Comparison of ENCODE assay signal across 10 mouse cellular contexts in genomic region chr7:4996934-4997333, GRCm38 (mm10). TPM values are rescaled to one million over a fixed set of nuclear protein-coding genes. Genes with fewer than 3 reads are reported as not detected.
DNase-seq lines count a peak whose midpoint lies in the region; ATAC-seq and TF ChIP-seq lines count a peak whose summit lies in the region.
"Had no signal": no experiment of that assay in that cellular context is flagged by ENCODE, and none has a peak within 500 bp of the region (broad histone marks: within the 10 kb centered on the region; RNA-seq: fewer than 3 reads in every experiment).

No protein-coding gene starts in this region.

- peaks cover 23% of the 10 kb centered on the region for H3K36me3 ChIP-seq in kidney, embryonic 15.5 days
- H3K36me3 ChIP-seq in embryonic facial prominence, embryonic 11.5 days (replicated peaks; ENCODE audit: control insufficient read depth, insufficient read depth, low read depth, low read length): peaks cover 4% of the 10 kb centered on the region; the same call in 1 of the 2 replicates
- peaks cover 23% of the 10 kb centered on the region for H3K36me3 ChIP-seq in hindbrain, embryonic 14.5 days (replicated peaks; ENCODE audit: control insufficient read depth, insufficient read depth)
- H3K36me3 ChIP-seq in midbrain, postnatal 0 days (ENCODE audit: insufficient read depth, low read length): peaks cover 12% of the 10 kb centered on the region
- H3K36me3 ChIP-seq: liver, embryonic 15.5 days had no signal

- H3K27me3 ChIP-seq in kidney, embryonic 15.5 days: peaks cover 7% of the 10 kb centered on the region; the same call in 1 of the 2 replicates
- peaks cover 21% of the 10 kb centered on the region for H3K27me3 ChIP-seq in embryonic facial prominence, embryonic 11.5 days (ENCODE audit: control insufficient read depth, insufficient read depth, low read length)
- no peaks in the 10 kb centered on the region for H3K27me3 ChIP-seq in hindbrain, embryonic 14.5 days (ENCODE audit: control insufficient read depth, insufficient read depth, low read length)
- H3K27me3 ChIP-seq in midbrain, postnatal 0 days (ENCODE audit: insufficient read depth, low read length): no peaks in the 10 kb centered on the region

- peak overlapping the region; percentile 78 for H3K4me2 ChIP-seq in kidney, embryonic 15.5 days
- H3K4me2 ChIP-seq in embryonic facial prominence, embryonic 11.5 days (ENCODE audit: low read depth, low read length): peak overlapping the region; percentile 62
- peak overlapping the region; percentile 83 for H3K4me2 ChIP-seq in hindbrain, embryonic 14.5 days (replicated peaks)
- peak overlapping the region; percentile 91 for H3K4me2 ChIP-seq in midbrain, postnatal 0 days (ENCODE audit: low read depth, low read length, poor library complexity, severe bottlenecking)

- peaks cover 3% of the 10 kb centered on the region for H3K9me3 ChIP-seq in kidney, embryonic 15.5 days (replicated peaks)
- H3K9me3 ChIP-seq in embryonic facial prominence, embryonic 11.5 days (replicated peaks; ENCODE audit: control insufficient read depth, low read length): no peaks in the 10 kb centered on the region
- no peaks in the 10 kb centered on the region for H3K9me3 ChIP-seq in hindbrain, embryonic 14.5 days (ENCODE audit: control insufficient read depth, low read length)
- no peaks in the 10 kb centered on the region for H3K9me3 ChIP-seq in midbrain, postnatal 0 days (ENCODE audit: low read length)
- H3K9me3 ChIP-seq: liver, embryonic 15.5 days had no signal

- H3K4me3 ChIP-seq in kidney, embryonic 15.5 days (replicated peaks): peak overlapping the region; percentile 68
- H3K4me3 ChIP-seq in embryonic facial prominence, embryonic 11.5 days (ENCODE audit: low read depth, low read length): peak overlapping the region; percentile 77
- peak overlapping the region; percentile 84 for H3K4me3 ChIP-seq in hindbrain, embryonic 14.5 days (replicated peaks; ENCODE audit: low read length)
- H3K4me3 ChIP-seq in midbrain, postnatal 0 days (ENCODE audit: low read depth, low read length): peak overlapping the region; percentile 84

- H3K27ac ChIP-seq in kidney, embryonic 15.5 days: peak overlapping the region; percentile 71
- no peak overlapping the region for H3K27ac ChIP-seq in embryonic facial prominence, embryonic 11.5 days (replicated peaks; ENCODE audit: low read depth, low read length)
- peak overlapping the region; percentile 80 for H3K27ac ChIP-seq in hindbrain, embryonic 14.5 days
- H3K27ac ChIP-seq in midbrain, postnatal 0 days (ENCODE audit: low read depth, low read length): peak overlapping the region; percentile 88
- H3K27ac ChIP-seq: liver, embryonic 15.5 days had no signal

- WGBS in kidney, embryonic 15.5 days: 70% methylated on average over 8 of the region's 8 CpGs
- whole genome bisulfite sequencing in embryonic facial prominence, embryonic 11.5 days: 69% methylated on average over 8 of the region's 8 CpGs
- 69% methylated on average over 6 of the region's 8 CpGs for WGBS in hindbrain, embryonic 14.5 days
- WGBS in midbrain, postnatal 0 days: 61% methylated on average over 6 of the region's 8 CpGs

- no peak for DNase-seq in kidney, adult 9 months
- DNase-seq in embryonic facial prominence, embryonic 11.5 days (ENCODE audit: low spot score): no peak
- DNase-seq in hindbrain, embryonic 14.5 days (ENCODE audit: low spot score): no peak
- no peak for DNase-seq in midbrain, postnatal 0 days (ENCODE audit: low spot score)
- DNase-seq in layer of hippocampus, adult 9-10 months (ENCODE audit: low spot score): no peak
- no peak for DNase-seq in thymus, adult 18-20 months
- DNase-seq in gastrocnemius, adult 18-20 months (ENCODE audit: low spot score): no peak

- no peak for ATAC-seq in kidney, embryonic 15.5 days (replicated peaks; ENCODE audit: low FRiP score)
- no peak for ATAC-seq in embryonic facial prominence, embryonic 11.5 days (replicated peaks; ENCODE audit: insufficient number of reproducible peaks, low FRiP score, low TSS enrichment, low read depth)
- no peak for ATAC-seq in hindbrain, embryonic 14.5 days (ENCODE audit: low FRiP score)
- no peak for ATAC-seq in midbrain, postnatal 0 days (ENCODE audit: low FRiP score)

- peak overlapping the region; percentile 79; the same call in 1 of the 2 replicates for H3K9ac ChIP-seq in kidney, embryonic 15.5 days
- no peak overlapping the region for H3K9ac ChIP-seq in embryonic facial prominence, embryonic 11.5 days (replicated peaks; ENCODE audit: low read length)
- H3K9ac ChIP-seq in hindbrain, embryonic 14.5 days: peak overlapping the region; percentile 93
- H3K9ac ChIP-seq in midbrain, postnatal 0 days (replicated peaks; ENCODE audit: low read length, poor library complexity, severe bottlenecking): peak overlapping the region; percentile 99
- H3K9ac ChIP-seq: liver, embryonic 15.5 days had no signal

- H3K4me1 ChIP-seq in kidney, embryonic 15.5 days: peaks cover 27% of the 10 kb centered on the region
- no peaks in the 10 kb centered on the region for H3K4me1 ChIP-seq in embryonic facial prominence, embryonic 11.5 days (ENCODE audit: control insufficient read depth, insufficient read depth, low read length)
- peaks cover 31% of the 10 kb centered on the region for H3K4me1 ChIP-seq in hindbrain, embryonic 14.5 days (replicated peaks; ENCODE audit: control insufficient read depth, insufficient read depth, low read length)
- H3K4me1 ChIP-seq in midbrain, postnatal 0 days (ENCODE audit: insufficient read depth, low read length): peaks cover 14% of the 10 kb centered on the region
- H3K4me1 ChIP-seq: liver, embryonic 15.5 days had no signal

- TF ChIP-seq CTCF in midbrain, postnatal 0 days (IDR thresholded peaks at IDR 0.05): no peak

RNA-seq across cellular contexts. Expression of gene Zfp579, which starts 1.0 kb away (rescaled TPM):
- polyA plus RNA-seq in kidney, embryonic 15.5 days (2015; fragmentation: Nextera tagmentation; extraction: Ambion mirVana): 36.7 and 39.9 TPM in 2 replicates
- polyA plus RNA-seq in embryonic facial prominence, embryonic 11.5 days (2014; fragmentation: Nextera tagmentation; extraction: Ambion mirVana): 25.3 and 28.4 TPM in 2 replicates
- 51.5 and 55.4 TPM in 2 replicates for polyA plus RNA-seq in hindbrain, embryonic 14.5 days (2014; fragmentation: Nextera tagmentation; extraction: Ambion mirVana)
- 53.2 and 54.3 TPM in 2 replicates for total RNA-seq in midbrain, postnatal 0 days (2014; rRNA removed)
- polyA plus RNA-seq in midbrain, postnatal 0 days (2015; fragmentation: Nextera tagmentation; extraction: Ambion mirVana): 43.1 and 43.3 TPM in 2 replicates
- total RNA-seq in gastrocnemius, adult 18-20 months (2021): 10 to 100 TPM in 1 of 2 experiments, 1 to 10 TPM in 1; 8.7 to 13.9 TPM

RNA-seq across cellular contexts. Expression of gene Zfp524, which starts 17.3 kb away (rescaled TPM):
- polyA plus RNA-seq in kidney, embryonic 15.5 days (2015; fragmentation: Nextera tagmentation; extraction: Ambion mirVana): 10.4 and 12.7 TPM in 2 replicates
- polyA plus RNA-seq in embryonic facial prominence, embryonic 11.5 days (2014; fragmentation: Nextera tagmentation; extraction: Ambion mirVana): 7.5 and 9.4 TPM in 2 replicates
- 8.9 and 9.2 TPM in 2 replicates for polyA plus RNA-seq in hindbrain, embryonic 14.5 days (2014; fragmentation: Nextera tagmentation; extraction: Ambion mirVana)
- 3.9 and 7.3 TPM in 2 replicates for total RNA-seq in midbrain, postnatal 0 days (2014; rRNA removed)
- 2.9 and 3.5 TPM in 2 replicates for polyA plus RNA-seq in midbrain, postnatal 0 days (2015; fragmentation: Nextera tagmentation; extraction: Ambion mirVana)
- 1 to 10 TPM; 8.0 to 8.5 TPM for total RNA-seq in gastrocnemius, adult 18-20 months (2021)

RNA-seq across cellular contexts. Expression of gene Fiz1, which starts 17.6 kb away (rescaled TPM):
- polyA plus RNA-seq in kidney, embryonic 15.5 days (2015; fragmentation: Nextera tagmentation; extraction: Ambion mirVana): 46.5 and 53.1 TPM in 2 replicates
- 42.5 and 43.0 TPM in 2 replicates for polyA plus RNA-seq in embryonic facial prominence, embryonic 11.5 days (2014; fragmentation: Nextera tagmentation; extraction: Ambion mirVana)
- 30.0 and 32.6 TPM in 2 replicates for polyA plus RNA-seq in hindbrain, embryonic 14.5 days (2014; fragmentation: Nextera tagmentation; extraction: Ambion mirVana)
- total RNA-seq in midbrain, postnatal 0 days (2014; rRNA removed): 35.5 and 36.1 TPM in 2 replicates
- polyA plus RNA-seq in midbrain, postnatal 0 days (2015; fragmentation: Nextera tagmentation; extraction: Ambion mirVana): 22.8 and 25.7 TPM in 2 replicates
- 10 to 100 TPM; 19.0 to 24.4 TPM for total RNA-seq in gastrocnemius, adult 18-20 months (2021)

RNA-seq across cellular contexts. Expression of gene Gm44973, which starts 18.4 kb away (rescaled TPM):
- 1.6 and 2.5 TPM in 2 replicates for polyA plus RNA-seq in kidney, embryonic 15.5 days (2015; fragmentation: Nextera tagmentation; extraction: Ambion mirVana)
- polyA plus RNA-seq in embryonic facial prominence, embryonic 11.5 days (2014; fragmentation: Nextera tagmentation; extraction: Ambion mirVana): 0.59 TPM in 1 of 2 replicates, not detected in the other
- polyA plus RNA-seq in hindbrain, embryonic 14.5 days (2014; fragmentation: Nextera tagmentation; extraction: Ambion mirVana): not detected in 2 replicates
- total RNA-seq in midbrain, postnatal 0 days (2014; rRNA removed): not detected in 2 replicates
- polyA plus RNA-seq in midbrain, postnatal 0 days (2015; fragmentation: Nextera tagmentation; extraction: Ambion mirVana): 1.2 and 2.6 TPM in 2 replicates
- not detected for total RNA-seq in gastrocnemius, adult 18-20 months (2021)
- total RNA-seq: ES-E14 had no signal

RNA-seq across cellular contexts. Expression of gene Zfp865, which starts 23.2 kb away (rescaled TPM):
- polyA plus RNA-seq in kidney, embryonic 15.5 days (2015; fragmentation: Nextera tagmentation; extraction: Ambion mirVana): 7.2 and 7.6 TPM in 2 replicates
- 4.5 and 5.9 TPM in 2 replicates for polyA plus RNA-seq in embryonic facial prominence, embryonic 11.5 days (2014; fragmentation: Nextera tagmentation; extraction: Ambion mirVana)
- 6.6 and 7.2 TPM in 2 replicates for polyA plus RNA-seq in hindbrain, embryonic 14.5 days (2014; fragmentation: Nextera tagmentation; extraction: Ambion mirVana)
- total RNA-seq in midbrain, postnatal 0 days (2014; rRNA removed): 35.0 and 48.4 TPM in 2 replicates
- polyA plus RNA-seq in midbrain, postnatal 0 days (2015; fragmentation: Nextera tagmentation; extraction: Ambion mirVana): 5.5 and 6.8 TPM in 2 replicates
- 10 to 100 TPM; 12.4 to 13.2 TPM for total RNA-seq in gastrocnemius, adult 18-20 months (2021)
